Mouse (Mus musculus): ENCODE results near the gene Rnf141.

Rnf141 gene

DNA sequence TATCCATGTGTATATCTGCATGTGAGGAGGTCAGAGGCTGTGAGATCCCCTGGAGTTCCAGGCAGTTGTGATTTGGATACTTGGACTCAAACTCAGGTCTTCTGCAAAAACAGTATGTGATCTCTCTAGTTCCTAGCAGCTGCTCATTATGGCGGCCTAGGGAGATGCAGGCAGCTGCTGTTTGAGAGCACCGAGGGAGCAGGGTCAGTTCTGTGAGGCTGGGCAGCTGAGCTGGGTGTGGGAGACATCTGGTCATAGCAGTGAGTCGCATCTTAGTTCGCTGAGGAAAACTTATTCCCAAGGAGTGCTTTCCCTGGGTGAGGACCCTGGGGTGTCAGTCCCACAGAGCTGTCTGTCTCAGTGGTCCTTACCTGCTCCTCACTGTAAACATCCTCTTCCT lies 49.5 kb downstream of the Rnf141 start:
- DNase-seq (ENCODE audit: low spot score): no peak

DNA sequence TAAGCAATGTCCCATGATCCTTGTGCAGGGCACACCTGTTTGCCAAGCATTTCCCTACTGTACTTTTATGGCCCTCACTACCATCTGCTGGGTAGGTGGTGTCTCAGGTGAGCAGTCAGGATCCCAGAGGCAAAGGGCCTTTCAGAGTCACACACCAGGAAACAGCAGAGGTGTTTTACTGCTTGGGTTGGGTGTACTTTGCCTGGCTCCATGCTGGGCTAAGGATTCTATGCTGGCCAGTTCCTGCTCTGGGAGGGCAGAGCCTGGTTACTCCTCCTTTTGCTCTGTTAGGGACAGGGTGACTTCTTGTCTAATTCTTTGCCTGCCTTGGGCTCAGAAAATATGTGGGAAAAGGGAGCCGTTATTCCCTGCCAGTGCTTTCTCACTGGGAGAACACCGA lies 51.4 kb downstream of the Rnf141 start:
- DNase-seq (ENCODE audit: low spot score): no peak

DNA sequence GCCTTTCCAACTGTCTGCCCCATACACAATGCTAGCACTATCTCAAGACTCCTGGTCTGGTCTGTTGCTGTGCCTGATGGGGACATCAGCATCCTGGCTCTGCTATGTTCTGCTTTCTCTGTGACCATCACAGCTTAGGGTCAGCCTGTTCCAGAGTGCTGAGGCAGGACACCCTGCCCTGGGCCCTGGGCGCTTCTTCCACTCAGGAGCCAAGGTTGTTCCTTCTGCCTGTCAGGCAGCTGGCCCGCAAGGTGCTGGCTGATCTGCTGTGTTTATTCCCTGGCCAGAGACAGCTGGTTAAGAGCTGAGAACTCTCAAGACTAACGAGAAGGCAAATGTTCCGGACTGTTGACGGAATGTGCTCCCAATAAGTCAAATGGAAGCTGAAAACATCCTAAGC lies 52.1 kb downstream of the Rnf141 start:
- DNase-seq (ENCODE audit: low spot score): no peak

DNA sequence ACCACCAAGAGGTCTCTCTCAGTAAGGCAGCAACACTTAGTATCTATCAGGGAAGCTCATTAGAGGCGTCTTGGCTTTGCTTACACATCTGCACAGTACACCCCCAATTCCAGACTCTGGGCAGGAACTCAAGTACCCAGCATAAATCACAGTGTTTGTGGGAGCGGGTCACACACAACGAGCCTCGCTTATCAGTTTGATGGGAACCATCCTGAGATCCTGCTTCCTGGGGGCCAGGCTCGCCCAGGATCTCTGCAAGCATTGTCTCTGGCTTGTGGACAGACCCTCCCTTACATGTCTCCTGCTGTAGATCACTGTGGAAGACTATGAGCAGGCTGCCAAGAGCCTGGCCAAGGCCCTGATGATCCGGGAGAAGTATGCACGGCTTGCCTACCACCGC lies 53.4 kb downstream of the Rnf141 start:
- DNase-seq (ENCODE audit: low spot score): no peak

DNA sequence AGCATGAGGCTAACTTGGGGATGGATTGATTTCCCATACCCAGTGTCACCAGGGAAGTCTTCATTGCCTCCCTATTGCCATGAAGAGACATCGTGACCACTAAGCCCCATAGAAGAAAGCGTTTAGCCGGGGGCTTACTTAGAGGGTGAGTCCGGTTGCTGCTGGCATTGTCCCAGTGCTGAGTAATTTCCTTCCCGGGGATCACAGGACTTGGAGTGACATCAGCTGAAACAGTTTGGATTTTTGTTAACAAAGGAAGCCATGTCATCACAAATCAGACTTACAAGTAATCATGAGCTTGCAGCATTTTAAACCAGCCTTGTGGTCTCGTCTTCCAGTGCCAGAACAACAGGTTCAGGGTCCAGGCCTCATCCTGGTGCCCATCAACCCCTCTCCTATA lies 56.9 kb downstream of the Rnf141 start:
- no peak for DNase-seq (ENCODE audit: low spot score)

DNA sequence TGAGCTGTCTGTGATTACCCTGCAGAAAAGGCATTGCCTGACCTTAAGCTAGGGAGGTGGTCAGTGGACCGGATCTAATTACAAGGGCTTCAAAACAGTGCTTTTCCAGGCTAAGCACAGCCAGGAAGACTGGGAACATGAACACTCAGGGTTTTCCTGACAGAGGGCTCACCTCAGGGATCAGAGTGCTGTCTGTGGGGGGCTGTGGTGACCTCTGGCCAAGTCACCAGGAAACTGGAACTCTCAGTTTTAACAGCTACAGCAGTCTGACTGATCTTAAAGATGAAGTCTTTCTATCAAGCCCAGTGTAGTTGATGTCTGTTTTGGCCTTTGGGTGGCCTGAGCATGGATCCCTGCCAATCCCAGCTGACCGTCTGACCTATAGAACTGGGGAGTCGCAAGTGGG lies 58.5 kb downstream of the Rnf141 start:
- DNase-seq (ENCODE audit: low spot score): no peak

DNA sequence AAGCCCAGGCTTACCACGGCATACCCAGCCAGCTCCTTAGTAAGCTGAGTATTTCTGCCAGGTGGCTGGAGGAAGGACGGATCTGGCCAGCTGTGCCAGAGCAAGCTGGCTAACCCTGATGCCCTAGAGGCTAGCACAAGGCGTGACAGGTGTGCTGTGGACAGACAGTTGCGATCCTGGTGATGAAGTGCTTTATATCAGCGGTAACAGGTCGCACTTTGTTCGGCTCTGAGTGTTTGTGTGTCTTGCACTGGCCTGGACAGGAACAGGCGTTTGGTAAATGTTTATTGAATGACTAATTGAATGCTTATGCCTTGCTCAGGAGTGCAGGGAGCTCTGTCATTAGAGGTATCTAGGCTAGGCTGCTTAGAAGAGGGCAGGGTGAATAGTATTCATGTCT lies 59.3 kb downstream of the Rnf141 start:
- DNase-seq (ENCODE audit: low spot score): no peak

DNA sequence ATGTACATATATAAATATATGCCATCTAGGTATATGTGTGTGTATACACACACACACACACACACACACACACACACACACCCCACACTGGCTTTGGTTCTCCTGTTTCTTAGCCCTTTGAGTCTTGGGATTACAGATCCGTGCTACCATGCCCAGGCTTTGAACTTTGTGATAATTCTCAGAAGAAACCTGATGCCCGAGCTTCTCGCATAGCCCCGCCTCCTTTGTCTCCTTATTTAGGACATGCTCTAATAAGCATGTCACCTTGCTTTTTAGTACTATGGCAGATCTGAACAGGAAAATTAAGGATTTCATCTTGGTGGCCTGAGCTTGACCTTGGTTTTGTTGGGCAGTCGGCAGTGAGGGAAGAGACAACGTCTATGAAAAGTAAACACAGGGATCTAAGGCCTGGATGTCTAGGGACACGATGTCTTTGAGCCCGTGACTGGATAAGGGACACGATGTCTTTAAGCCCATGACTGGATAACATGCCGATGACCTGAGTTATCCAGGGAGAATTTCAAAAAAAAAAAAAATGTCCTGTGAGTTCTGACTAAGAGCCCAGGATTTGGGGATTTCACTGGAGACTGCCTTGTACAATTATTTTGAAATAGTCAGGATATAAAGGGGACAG lies 61.3 kb downstream of the Rnf141 start:
- no peak for DNase-seq (ENCODE audit: low spot score)

DNA sequence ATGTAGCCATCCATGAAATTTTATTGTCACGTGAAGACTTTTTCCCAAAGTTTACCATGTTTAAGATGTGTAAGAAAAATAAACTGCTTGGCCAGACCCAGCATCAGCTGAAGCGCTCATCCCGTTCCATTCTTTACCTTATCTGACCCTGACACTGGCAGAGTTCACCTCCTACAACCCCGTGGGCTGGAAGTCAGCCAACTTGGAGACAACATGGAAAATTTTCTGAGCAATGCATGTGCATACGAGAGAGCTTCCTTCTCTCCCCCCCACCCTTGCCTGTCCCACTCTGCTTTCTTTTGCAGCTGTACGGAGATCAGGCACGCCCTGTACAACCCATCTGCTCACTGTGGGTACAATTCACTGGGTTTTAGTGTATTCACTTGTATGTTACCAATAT lies 62.1 kb downstream of the Rnf141 start:
- DNase-seq (ENCODE audit: low spot score): no peak

DNA sequence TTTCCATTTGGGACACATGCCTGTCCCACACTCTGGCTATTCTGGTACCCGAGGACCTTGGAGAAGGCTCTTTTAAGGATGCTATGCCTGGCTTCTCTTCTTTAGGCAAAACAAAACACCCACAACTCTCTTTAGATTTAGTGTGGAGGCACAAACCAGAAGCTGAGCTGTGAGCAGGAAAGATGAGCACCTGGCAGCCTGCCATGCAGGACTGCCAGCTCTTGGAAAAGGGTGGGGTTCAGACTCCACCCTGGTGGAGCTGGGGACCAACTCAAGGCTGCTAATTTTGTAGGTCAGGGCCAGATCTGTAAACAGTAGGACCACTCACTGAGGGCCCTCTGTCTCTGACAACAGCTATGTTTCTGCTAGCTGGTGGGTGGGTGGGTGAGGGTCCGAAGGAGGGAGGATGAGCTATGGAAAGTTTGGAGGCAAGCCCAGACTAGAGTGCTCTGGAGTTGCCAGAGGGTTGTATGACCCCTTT lies 63.0 kb downstream of the Rnf141 start:
- DNase-seq (ENCODE audit: low spot score): no peak

DNA sequence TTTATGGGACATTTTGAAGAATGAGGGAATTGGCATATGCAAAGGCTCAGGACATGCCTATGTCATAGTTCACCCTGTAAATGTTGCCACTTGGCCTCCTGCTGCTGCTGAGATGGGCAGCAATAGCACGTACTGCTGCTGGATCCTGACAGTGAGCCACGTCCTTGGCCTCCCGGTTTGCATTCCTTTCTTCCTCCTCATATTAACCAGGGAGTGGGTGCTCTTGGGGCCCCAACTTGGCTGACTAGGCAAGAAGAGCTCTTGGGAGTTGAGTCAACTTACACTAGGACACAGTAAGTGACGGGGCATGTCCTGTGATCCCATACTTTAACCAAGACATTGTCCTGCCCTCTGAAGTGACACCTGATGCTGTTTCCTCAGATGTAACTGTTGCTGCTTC lies 63.7 kb downstream of the Rnf141 start:
- no peak for DNase-seq (ENCODE audit: low spot score)

DNA sequence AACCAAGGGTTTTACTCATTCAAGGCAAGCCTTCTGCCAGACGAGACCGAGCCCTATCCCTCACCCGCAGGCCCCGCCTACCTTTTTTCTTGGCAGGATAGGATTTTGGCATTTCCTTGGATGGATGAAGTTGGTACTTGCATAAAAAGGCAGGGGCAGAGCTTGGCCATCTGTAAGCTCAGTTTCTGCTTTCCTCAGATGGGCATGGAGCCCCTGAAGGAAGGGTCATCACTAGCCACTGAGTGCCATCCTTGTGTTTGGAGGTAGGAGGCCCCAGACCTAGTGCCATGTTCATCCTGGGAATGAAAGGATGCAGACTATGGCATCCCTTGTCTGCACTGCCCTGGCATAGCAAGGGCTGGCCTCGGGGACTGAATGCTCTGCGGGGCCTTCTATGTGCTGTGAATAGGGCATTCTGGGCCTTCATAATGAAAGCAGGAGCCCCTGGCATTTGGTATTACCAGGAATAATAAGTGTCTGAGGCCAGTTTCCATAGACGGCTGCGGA lies 64.6 kb downstream of the Rnf141 start:
- no peak for DNase-seq (ENCODE audit: low spot score)

DNA sequence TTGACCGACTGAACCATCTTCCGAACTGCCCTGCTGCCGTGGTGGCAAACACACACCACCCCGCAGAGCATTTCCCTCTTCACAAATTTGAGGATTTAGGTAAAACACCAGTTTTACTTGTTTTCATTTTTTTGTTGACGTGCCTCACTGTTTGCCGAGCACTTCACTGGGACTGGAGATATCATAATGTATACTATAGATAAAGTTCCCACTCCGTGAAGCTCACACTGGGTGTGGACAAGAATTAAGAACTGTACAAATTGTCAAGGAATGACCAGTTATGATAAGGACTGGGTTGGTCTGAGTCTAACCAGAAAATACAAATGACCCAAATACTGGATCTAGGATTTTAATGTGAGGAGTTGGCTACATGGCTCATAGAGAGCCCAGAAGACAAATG lies 65.3 kb downstream of the Rnf141 start:
- no peak for DNase-seq (ENCODE audit: low spot score)

DNA sequence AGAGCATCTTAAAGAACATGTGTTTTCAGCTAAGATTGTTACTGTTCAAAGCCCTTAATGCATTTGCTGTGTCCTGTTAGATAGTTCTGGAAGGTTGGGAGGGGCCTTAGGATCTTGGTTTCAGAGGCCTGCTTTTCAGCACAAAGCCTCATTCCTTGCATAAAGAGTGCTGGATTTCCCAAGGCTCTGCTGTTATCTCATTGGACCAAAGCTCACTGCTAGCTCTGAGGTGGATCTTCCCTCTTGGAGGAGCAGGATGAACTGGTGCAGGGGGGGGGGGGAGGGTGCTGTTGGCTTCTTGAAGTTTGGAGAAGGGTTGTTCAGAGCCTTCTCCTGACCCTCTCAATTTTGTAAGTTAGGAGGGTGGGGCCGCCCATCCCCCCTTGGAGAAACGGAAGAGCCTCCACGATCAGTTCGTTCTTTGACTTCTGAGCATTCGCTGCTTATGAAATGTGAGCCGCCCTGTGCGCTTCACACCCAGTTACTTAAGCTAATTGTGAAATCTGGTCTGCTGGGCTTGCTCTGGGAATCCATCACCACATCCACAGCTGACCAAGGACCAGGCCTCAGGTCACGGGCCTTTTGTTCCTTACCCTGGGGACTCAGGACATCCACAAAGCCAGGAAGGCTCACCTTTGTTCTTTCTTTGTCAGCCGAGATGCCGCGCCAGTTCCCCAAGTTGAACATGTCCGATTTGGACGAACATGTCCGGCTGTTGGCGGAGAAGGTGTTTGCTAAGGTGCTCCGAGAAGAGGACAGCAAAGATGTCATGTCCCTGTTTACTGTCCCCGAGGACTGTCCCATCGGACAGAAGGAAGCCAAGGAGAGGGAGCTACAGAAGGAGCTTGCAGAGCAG lies 66.9 kb downstream of the Rnf141 start:
- DNase-seq (ENCODE audit: low spot score): no peak

DNA sequence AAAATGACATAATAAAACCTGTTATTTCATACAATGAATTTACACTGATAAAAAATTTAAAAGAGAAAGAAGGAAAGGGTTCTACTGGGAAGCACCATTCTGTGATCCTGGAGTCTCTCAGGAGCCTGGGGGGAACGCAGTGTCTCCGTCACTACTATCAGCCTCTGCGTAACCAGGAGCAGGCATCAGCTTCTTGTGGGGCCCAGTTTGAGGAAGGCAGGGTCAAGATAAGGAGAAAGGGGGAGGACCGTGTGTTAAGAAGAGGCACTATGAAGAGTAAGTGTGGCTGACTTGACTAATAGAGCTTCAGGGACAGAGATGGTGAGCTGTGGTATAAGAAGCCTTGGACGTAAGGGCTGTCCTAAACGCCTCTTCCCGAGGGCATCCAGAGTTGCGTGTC lies 69.6 kb downstream of the Rnf141 start:
- DNase-seq (ENCODE audit: low spot score): no peak

DNA sequence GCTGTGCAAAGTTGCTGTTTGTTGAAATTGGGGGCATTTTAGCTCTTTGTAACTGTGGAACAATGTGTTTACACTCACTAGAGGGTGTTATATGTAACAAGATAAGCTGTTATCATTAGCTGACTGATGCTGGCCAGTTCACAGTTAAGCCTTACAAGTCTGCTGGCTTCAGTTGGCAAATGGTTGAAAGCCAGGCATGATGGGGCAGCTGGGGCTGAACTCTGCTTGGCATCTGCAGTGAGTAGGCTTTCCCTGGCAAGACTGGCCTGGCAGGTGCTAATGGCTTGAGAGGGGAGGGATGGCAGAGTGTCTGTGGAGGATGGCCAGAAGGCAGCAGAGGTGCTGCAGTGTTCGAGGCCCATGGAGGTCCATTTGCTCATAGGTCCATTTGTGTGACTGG lies 70.2 kb downstream of the Rnf141 start:
- DNase-seq (ENCODE audit: low spot score): no peak

DNA sequence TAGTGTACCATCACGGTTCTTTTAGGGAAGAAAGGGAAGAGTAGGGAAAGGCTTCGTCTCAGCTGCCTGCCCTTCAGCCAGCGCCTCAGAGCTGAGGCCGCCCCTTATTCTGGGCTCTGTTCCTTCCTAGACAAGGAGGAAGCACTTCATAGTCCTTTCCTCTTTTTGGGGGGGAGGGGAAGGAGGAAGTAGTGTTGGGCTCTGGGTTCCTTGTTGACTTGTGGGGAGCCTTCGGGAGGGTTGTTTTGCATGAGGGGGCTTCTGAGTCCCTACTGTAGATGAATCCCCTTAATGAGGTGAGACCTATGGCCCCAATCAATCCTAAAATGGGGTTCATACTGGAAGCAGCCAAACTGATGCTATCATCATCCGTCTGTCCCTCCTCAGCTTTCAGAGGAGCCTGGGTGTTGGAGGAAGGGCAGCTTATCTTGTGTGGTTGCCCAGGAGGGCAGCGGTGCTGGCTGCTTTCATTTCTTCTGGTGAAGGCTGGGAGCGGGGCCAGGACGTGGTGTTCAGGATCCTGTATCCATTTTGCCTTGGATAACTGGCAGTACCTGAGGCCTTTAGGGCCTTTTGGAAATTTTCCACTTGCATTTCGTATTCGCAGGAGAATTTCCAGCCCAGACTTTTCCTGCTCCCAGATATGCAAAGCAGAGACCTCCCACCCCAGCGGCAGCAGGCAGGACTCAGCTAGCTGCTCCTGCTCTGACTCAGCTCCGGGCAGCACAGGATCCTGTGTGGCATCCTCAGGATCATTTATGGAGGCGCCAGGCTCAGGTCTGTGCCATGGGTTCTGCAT lies 70.9 kb downstream of the Rnf141 start:
- DNase-seq (ENCODE audit: low spot score): no peak

DNA sequence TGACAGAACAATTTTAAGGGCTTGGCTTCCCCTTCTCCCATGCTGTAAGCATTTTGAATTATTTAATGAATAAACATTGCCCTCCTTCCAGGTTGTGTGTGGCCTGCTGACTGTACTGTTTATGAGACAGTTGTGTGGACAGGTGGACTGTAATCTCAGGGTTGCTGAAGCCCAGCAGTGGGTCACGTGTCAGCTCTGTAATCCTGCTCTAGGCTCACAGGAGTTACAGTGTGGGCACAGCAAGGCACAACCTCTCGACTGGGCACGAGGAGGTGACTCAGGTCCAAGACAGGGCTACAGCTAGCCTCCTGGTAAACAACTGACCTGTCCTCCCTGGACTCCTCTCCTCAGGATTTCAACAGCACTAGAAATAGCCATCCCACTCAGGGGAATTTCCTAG lies 71.9 kb downstream of the Rnf141 start:
- DNase-seq (ENCODE audit: low spot score): no peak

DNA sequence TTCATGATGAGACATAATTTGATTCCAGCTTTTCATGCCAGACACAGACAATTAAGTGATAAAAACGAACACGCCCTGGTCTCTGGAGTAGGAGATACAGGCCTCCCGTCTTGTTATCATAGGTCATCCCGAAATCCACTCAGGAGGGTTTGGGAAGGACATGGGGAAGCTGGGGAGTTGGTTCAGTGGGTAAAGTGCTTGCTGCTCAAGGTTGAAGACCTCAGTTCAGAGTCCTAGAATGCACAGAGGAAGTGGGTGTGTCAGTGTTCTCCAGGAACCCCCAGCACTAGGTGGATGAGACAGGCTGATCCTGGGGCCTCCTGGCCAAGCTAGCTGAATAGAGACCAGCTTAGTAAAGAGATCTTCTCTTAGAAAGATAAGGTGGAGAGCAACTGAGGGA lies 73.3 kb downstream of the Rnf141 start:
- no peak for DNase-seq (ENCODE audit: low spot score)

DNA sequence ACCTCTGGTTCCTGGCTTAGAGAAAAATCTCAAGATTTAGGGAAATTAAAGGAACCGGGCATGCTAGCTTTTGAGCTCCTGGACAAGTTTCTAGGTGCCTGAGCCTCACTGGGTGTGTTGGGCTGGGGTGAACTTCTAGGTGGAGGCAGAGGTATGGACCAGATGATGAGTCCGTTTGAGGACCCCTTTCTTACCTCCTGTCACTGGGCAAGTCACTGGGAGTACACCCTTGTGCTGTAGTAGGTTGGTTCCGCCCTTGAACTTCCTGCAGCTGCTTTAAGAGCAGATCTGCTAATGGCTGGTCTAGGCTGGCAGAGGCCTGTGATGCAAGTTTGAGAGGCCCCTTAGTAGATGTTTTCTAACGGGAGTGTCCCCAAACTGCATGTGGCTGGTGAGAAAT lies 75.2 kb downstream of the Rnf141 start:
- no peak for DNase-seq (ENCODE audit: low spot score)

DNA sequence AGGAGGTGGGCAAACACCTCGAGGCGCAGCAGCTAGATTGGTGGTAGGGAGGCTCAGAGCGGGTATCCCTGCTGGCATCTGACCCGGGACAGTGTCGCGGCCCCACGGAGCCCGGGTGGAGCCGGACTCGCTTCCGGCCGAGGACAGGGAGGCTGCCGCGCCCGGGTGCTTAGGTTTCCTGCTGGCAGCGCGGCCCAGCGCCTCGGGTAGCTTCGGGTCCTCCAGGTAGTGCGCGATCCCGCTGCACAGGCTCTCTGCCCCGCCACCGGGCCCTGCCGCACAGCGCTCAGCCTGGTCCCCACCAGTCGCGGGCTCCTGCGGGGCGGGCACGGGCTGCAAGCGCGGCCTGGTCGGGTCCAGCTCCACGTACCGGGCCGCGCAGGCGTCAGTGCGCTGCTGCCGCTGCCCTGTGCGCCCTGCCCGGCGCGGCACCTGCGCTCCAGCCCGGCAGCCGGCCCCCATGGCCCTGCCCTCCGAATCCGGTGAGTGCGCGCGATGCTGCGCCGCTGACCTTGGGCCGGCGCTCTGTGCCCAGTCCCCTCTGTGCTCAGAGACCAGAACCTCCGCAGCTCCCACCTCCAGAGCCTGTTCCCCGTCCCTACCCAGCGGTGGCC lies 75.7 kb downstream of the Rnf141 start:
- DNase-seq (ENCODE audit: low spot score): no peak

DNA sequence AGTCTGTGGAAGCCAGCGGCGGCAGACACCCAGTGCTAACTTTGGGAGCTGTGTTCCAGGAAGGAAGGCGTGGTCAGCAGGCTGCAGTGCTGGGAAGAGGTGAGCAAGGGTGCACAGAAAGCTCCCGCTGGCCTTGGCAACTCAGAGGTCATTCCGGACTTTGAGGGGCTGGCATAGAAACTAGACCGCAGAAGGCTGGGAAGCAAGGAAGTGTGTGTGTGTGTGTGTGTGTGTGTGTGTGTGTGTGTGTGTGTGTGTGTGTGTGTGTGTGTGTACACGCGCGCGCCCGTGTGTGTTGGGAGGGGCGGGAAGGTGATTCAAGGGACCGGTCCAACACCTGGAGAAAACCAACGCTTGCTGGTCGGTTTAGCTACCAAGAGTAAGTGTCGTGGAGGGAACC lies 76.3 kb downstream of the Rnf141 start, which contains the start of gene Ampd3:
Gene Ampd3, plus strand, starts transcription at position 206 of the 400 bp plus-strand sequence.
- DNase-seq (ENCODE audit: low spot score): no peak

All from urinary bladder, postnatal 10 days (tissue).